ENCODE assay signal across 27 mouse cellular contexts in genomic region chr2:37832253-37832652, GRCm38 (mm10). TPM values are rescaled to one million over a fixed set of nuclear protein-coding genes. Genes with fewer than 3 reads are reported as not detected.
DNase-seq lines count a peak whose midpoint lies in the region; ATAC-seq lines count a peak whose summit lies in the region.
"Had no signal": no experiment of that assay in that cellular context is flagged by ENCODE, and none has a peak within 500 bp of the region (broad histone marks: within the 10 kb centered on the region; RNA-seq: fewer than 3 reads in every experiment).

No protein-coding gene starts in this region.

- H3K27ac ChIP-seq in forebrain, embryonic 16.5 days (ENCODE audit: low read length): no peak overlapping the region
- no peak overlapping the region for H3K27ac ChIP-seq in forebrain, embryonic 10.5 days
- peak overlapping the region; percentile 64 for H3K27ac ChIP-seq in midbrain, embryonic 13.5 days
- H3K27ac ChIP-seq in midbrain, embryonic 10.5 days (replicated peaks): no peak overlapping the region
- H3K27ac ChIP-seq in midbrain, embryonic 15.5 days: peak overlapping the region; percentile 58
- H3K27ac ChIP-seq: embryonic facial prominence, embryonic 10.5 days; embryonic facial prominence, embryonic 15.5 days; heart, embryonic 13.5 days; intestine, embryonic 15.5 days; limb, embryonic 13.5 days; lung, embryonic 15.5 days; neural tube, embryonic 13.5 days; stomach, postnatal 0 days had no signal

- H3K9me3 ChIP-seq in forebrain, embryonic 16.5 days (ENCODE audit: control insufficient read depth, low read length): no peaks in the 10 kb centered on the region
- H3K9me3 ChIP-seq in forebrain, embryonic 10.5 days: no peaks in the 10 kb centered on the region
- H3K9me3 ChIP-seq in midbrain, embryonic 13.5 days: no peaks in the 10 kb centered on the region
- no peaks in the 10 kb centered on the region for H3K9me3 ChIP-seq in midbrain, embryonic 10.5 days (replicated peaks)
- no peaks in the 10 kb centered on the region for H3K9me3 ChIP-seq in midbrain, embryonic 15.5 days
- H3K9me3 ChIP-seq: embryonic facial prominence, embryonic 10.5 days; embryonic facial prominence, embryonic 15.5 days; heart, embryonic 13.5 days; intestine, embryonic 15.5 days; limb, embryonic 13.5 days; lung, embryonic 15.5 days; neural tube, embryonic 13.5 days had no signal

- H3K4me3 ChIP-seq in forebrain, embryonic 16.5 days (replicated peaks; ENCODE audit: low read length): no peak overlapping the region
- H3K4me3 ChIP-seq in forebrain, embryonic 10.5 days: no peak overlapping the region
- H3K4me3 ChIP-seq in midbrain, embryonic 13.5 days (replicated peaks): no peak overlapping the region
- H3K4me3 ChIP-seq in midbrain, embryonic 10.5 days: no peak overlapping the region
- H3K4me3 ChIP-seq in midbrain, embryonic 15.5 days: no peak overlapping the region
- H3K4me3 ChIP-seq: embryonic facial prominence, embryonic 10.5 days; embryonic facial prominence, embryonic 15.5 days; heart, embryonic 13.5 days; intestine, embryonic 15.5 days; limb, embryonic 13.5 days; lung, embryonic 15.5 days; neural tube, embryonic 13.5 days had no signal

- no peak for DNase-seq in forebrain, embryonic 10.5 days (ENCODE audit: extremely low spot score, low spot score)
- DNase-seq in midbrain, embryonic 10.5 days (ENCODE audit: low spot score): no peak
- no peak for DNase-seq in urinary bladder, postnatal 10 days (ENCODE audit: low spot score)
- DNase-seq in thymus, postnatal 25 days: no peak
- DNase-seq: adrenal gland, postnatal 36 days; cerebellum, adult 8-10 months; cerebellum, postnatal 25 days; gastrocnemius, postnatal 10 days; heart, postnatal 10 days; kidney, adult 2 months; kidney, postnatal 4 days; right cerebral cortex, postnatal 4 days; thymus, adult 18-20 months; thymus, postnatal 36 days had no signal

- H3K4me1 ChIP-seq in forebrain, embryonic 16.5 days (replicated peaks; ENCODE audit: control insufficient read depth, insufficient read depth, low read length): peaks cover 24% of the 10 kb centered on the region
- peaks cover 33% of the 10 kb centered on the region for H3K4me1 ChIP-seq in forebrain, embryonic 10.5 days
- H3K4me1 ChIP-seq in midbrain, embryonic 13.5 days (replicated peaks): peaks cover 43% of the 10 kb centered on the region
- peaks cover 23% of the 10 kb centered on the region for H3K4me1 ChIP-seq in midbrain, embryonic 10.5 days
- H3K4me1 ChIP-seq in midbrain, embryonic 15.5 days: peaks cover 40% of the 10 kb centered on the region
- H3K4me1 ChIP-seq: intestine, embryonic 15.5 days; lung, embryonic 15.5 days had no signal

- H3K4me2 ChIP-seq in forebrain, embryonic 16.5 days (ENCODE audit: low read length): no peak overlapping the region
- no peak overlapping the region for H3K4me2 ChIP-seq in midbrain, embryonic 13.5 days (replicated peaks)
- H3K4me2 ChIP-seq in midbrain, embryonic 15.5 days: no peak overlapping the region
- H3K4me2 ChIP-seq: embryonic facial prominence, embryonic 15.5 days; heart, embryonic 13.5 days; intestine, embryonic 15.5 days; limb, embryonic 13.5 days; liver, embryonic 11.5 days; lung, embryonic 15.5 days; neural tube, embryonic 13.5 days had no signal

- WGBS in forebrain, embryonic 16.5 days: 27% methylated on average over 10 of the region's 10 CpGs
- WGBS in forebrain, embryonic 10.5 days: 91% methylated on average over 10 of the region's 10 CpGs
- WGBS in midbrain, embryonic 13.5 days: 61% methylated on average over 10 of the region's 10 CpGs
- 92% methylated on average over 10 of the region's 10 CpGs for WGBS in midbrain, embryonic 10.5 days
- 42% methylated on average over 10 of the region's 10 CpGs for WGBS in midbrain, embryonic 15.5 days

- ATAC-seq in forebrain, embryonic 16.5 days: 0 out of 2 replicates have a peak, but pooled peaks have one; percentile 11
- ATAC-seq in midbrain, embryonic 13.5 days: peak; percentile 32; the same call in 1 of the 2 replicates
- ATAC-seq in midbrain, embryonic 15.5 days (replicated peaks): peak; percentile 50
- ATAC-seq: CD4-positive, CD25-positive, alpha-beta regulatory T cell, adult 4 months; intestine, embryonic 15.5 days had no signal

- no peaks in the 10 kb centered on the region for H3K36me3 ChIP-seq in forebrain, embryonic 16.5 days (ENCODE audit: control insufficient read depth, insufficient read depth)
- peaks cover 8% of the 10 kb centered on the region; the same call in 1 of the 2 replicates for H3K36me3 ChIP-seq in forebrain, embryonic 10.5 days (replicated peaks)
- 0 out of 2 replicates have a peak, but pooled peaks cover 2% of the 10 kb centered on the region for H3K36me3 ChIP-seq in midbrain, embryonic 13.5 days
- no peaks in the 10 kb centered on the region for H3K36me3 ChIP-seq in midbrain, embryonic 10.5 days
- no peaks in the 10 kb centered on the region for H3K36me3 ChIP-seq in midbrain, embryonic 15.5 days (replicated peaks)
- H3K36me3 ChIP-seq: heart, embryonic 13.5 days; intestine, embryonic 15.5 days; lung, embryonic 15.5 days; neural tube, embryonic 13.5 days had no signal

- no peaks in the 10 kb centered on the region for H3K27me3 ChIP-seq in forebrain, embryonic 16.5 days (replicated peaks; ENCODE audit: control insufficient read depth, insufficient read depth, low read length)
- no peaks in the 10 kb centered on the region for H3K27me3 ChIP-seq in forebrain, embryonic 10.5 days (ENCODE audit: poor library complexity, severe bottlenecking)
- H3K27me3 ChIP-seq in midbrain, embryonic 13.5 days: no peaks in the 10 kb centered on the region
- no peaks in the 10 kb centered on the region; the same call in 1 of the 2 replicates for H3K27me3 ChIP-seq in midbrain, embryonic 10.5 days (ENCODE audit: low read depth, poor library complexity, severe bottlenecking)
- H3K27me3 ChIP-seq in midbrain, embryonic 15.5 days (replicated peaks): no peaks in the 10 kb centered on the region
- H3K27me3 ChIP-seq: embryonic facial prominence, embryonic 15.5 days; heart, embryonic 13.5 days; intestine, embryonic 15.5 days; limb, embryonic 13.5 days; lung, embryonic 15.5 days; neural tube, embryonic 13.5 days had no signal

- H3K9ac ChIP-seq in forebrain, embryonic 16.5 days (replicated peaks; ENCODE audit: low read depth, low read length): no peak overlapping the region
- peak overlapping the region; percentile 24; the same call in 1 of the 2 replicates for H3K9ac ChIP-seq in midbrain, embryonic 13.5 days (replicated peaks)
- no peak overlapping the region for H3K9ac ChIP-seq in midbrain, embryonic 15.5 days
- H3K9ac ChIP-seq: embryonic facial prominence, embryonic 15.5 days; heart, embryonic 13.5 days; intestine, embryonic 15.5 days; limb, embryonic 13.5 days; lung, embryonic 15.5 days; neural tube, embryonic 13.5 days had no signal

RNA-seq across cellular contexts. Expression of gene Crb2, which starts 56.2 kb away (rescaled TPM):
- 5.0 and 5.7 TPM in 2 replicates for polyA plus RNA-seq in forebrain, embryonic 16.5 days (2015; fragmentation: Nextera tagmentation; extraction: Ambion mirVana)
- polyA plus RNA-seq in forebrain, embryonic 10.5 days (2016; fragmentation: Nextera tagmentation; extraction: Ambion mirVana): 30.4 and 30.9 TPM in 2 replicates
- 8.5 and 10.3 TPM in 2 replicates for polyA plus RNA-seq in midbrain, embryonic 13.5 days (2015; fragmentation: Nextera tagmentation; extraction: Ambion mirVana)
- polyA plus RNA-seq in midbrain, embryonic 10.5 days (2016; fragmentation: Nextera tagmentation; extraction: Ambion mirVana): 31.1 and 31.4 TPM in 2 replicates
- polyA plus RNA-seq in midbrain, embryonic 15.5 days (2015; fragmentation: Nextera tagmentation; extraction: Ambion mirVana): 5.6 and 6.4 TPM in 2 replicates

Comparison
In these comparisons a context has a peak if more than half of its experiments do, and no peak if none do; other contexts are left out.
1. H3K27ac ChIP-seq: peak in midbrain, embryonic 13.5 days (single experiment) and midbrain, embryonic 15.5 days (single experiment); none in forebrain, embryonic 16.5 days (single experiment), forebrain, embryonic 10.5 days (single experiment) and midbrain, embryonic 10.5 days (single experiment).
2. Peak in every context shown above with its lines, with median percentiles within 50 percentile points of each other: ATAC-seq.